10 mouse cellular contexts compared by ENCODE assay signal in the genomic region with DNA sequence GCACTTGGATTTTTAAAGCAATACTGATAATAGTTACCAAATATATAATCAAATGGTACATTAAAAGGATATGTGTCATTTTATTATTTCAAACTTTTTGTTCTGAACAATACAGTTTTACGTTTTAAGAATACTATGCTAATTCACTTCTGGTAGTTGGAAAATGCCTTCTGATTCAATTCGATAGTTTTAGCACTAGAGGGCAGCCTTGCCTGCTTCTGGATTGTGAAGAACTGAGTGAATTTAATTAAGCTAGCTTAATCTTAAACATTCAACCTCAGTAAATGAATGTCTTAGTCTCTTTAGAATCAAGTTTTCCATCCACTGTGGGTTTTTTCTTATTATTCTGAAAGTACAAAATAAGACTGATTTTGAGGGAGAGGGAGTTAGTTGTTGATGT. TPM values are rescaled to one million over a fixed set of nuclear protein-coding genes. Genes with fewer than 3 reads are reported as not detected.
DNase-seq lines count a peak whose midpoint lies in the region; ATAC-seq and TF ChIP-seq lines count a peak whose summit lies in the region.
"Had no signal": no experiment of that assay in that cellular context is flagged by ENCODE, and none has a peak within 500 bp of the region (broad histone marks: within the 10 kb centered on the region; RNA-seq: fewer than 3 reads in every experiment).

No protein-coding gene starts in this region.

- no peaks in the 10 kb centered on the region for H3K4me1 ChIP-seq in lung, postnatal 0 days (ENCODE audit: insufficient read depth, low read depth, low read length)
- H3K4me1 ChIP-seq: heart, embryonic 13.5 days; lung, embryonic 15.5 days had no signal

- ATAC-seq in frontal cortex, adult (ENCODE audit: low TSS enrichment): peak; percentile 74; the same call in 1 of the 2 replicates
- no peak for ATAC-seq in lung, postnatal 0 days

- DNase-seq in frontal cortex, postnatal 14 days (ENCODE audit: low spot score in 2 of 2): no peak
- peak; percentile 74 for DNase-seq in lung, postnatal 0 days (ENCODE audit: low spot score)
- no peak for DNase-seq in lung, adult 18-20 months
- DNase-seq in c-Kit-positive CD71-positive TER-119-negative erythroid progenitor cells, embryonic 14.5 days (ENCODE audit: low read depth): peak; percentile 19
- DNase-seq in retina, embryonic 14.5 days (ENCODE audit: low spot score): peak; percentile 54
- no peak for DNase-seq in gastrocnemius, postnatal 14 days
- no peak for DNase-seq in right cerebral cortex, postnatal 4 days

- no peak for TF ChIP-seq EP300 in lung, postnatal 0 days (IDR thresholded peaks at IDR 0.05)

- no peaks in the 10 kb centered on the region for H3K27me3 ChIP-seq in lung, postnatal 0 days (replicated peaks; ENCODE audit: insufficient read depth, low read length)
- H3K27me3 ChIP-seq: heart, embryonic 13.5 days; lung, embryonic 15.5 days had no signal

- no peaks in the 10 kb centered on the region for H3K9me3 ChIP-seq in lung, postnatal 0 days (ENCODE audit: low read length)
- H3K9me3 ChIP-seq: lung, embryonic 15.5 days had no signal

- no peak overlapping the region for H3K27ac ChIP-seq in lung, postnatal 0 days (ENCODE audit: low read length)
- H3K27ac ChIP-seq: heart, embryonic 13.5 days; lung, embryonic 15.5 days had no signal

- TF ChIP-seq CTCF in lung, postnatal 0 days (IDR thresholded peaks at IDR 0.05): peak; percentile 76

- 36% methylated on average over 2 of the region's 2 CpGs for WGBS in lung, postnatal 0 days

- H3K4me2 ChIP-seq in lung, postnatal 0 days (replicated peaks; ENCODE audit: low read depth, low read length): no peak overlapping the region
- H3K4me2 ChIP-seq: heart, embryonic 13.5 days; lung, embryonic 15.5 days had no signal

- intact Hi-C loops in gastrocnemius, postnatal 14 days (cut with DNase I; ENCODE audit: low total_unique reads): no loop called here

- no peak overlapping the region for H3K4me3 ChIP-seq in lung, postnatal 0 days (ENCODE audit: low read depth, low read length)
- H3K4me3 ChIP-seq: heart, embryonic 13.5 days; lung, embryonic 15.5 days had no signal

- H3K9ac ChIP-seq in lung, postnatal 0 days (replicated peaks; ENCODE audit: low read depth): no peak overlapping the region
- H3K9ac ChIP-seq: heart, embryonic 13.5 days; lung, embryonic 15.5 days had no signal

- no peaks in the 10 kb centered on the region for H3K36me3 ChIP-seq in lung, postnatal 0 days (ENCODE audit: insufficient read depth, low read length)

RNA-seq across cellular contexts. Expression of a gene that starts 31.9 kb away (rescaled TPM):
- 92.3 and 108 TPM in 2 replicates for polyA plus RNA-seq in lung, postnatal 0 days (2015; fragmentation: Nextera tagmentation; extraction: Ambion mirVana)
- total RNA-seq in gastrocnemius, postnatal 14 days (2021): 10 to 100 TPM; 51.3 to 55.8 TPM

RNA-seq across cellular contexts. Expression of a gene that starts 32.0 kb away (rescaled TPM):
- polyA plus RNA-seq in lung, postnatal 0 days (2015; fragmentation: Nextera tagmentation; extraction: Ambion mirVana): 7.2 and 9.3 TPM in 2 replicates
- 1 to 10 TPM; 2.7 TPM for total RNA-seq in gastrocnemius, postnatal 14 days (2021)

RNA-seq across cellular contexts. Expression of a gene that starts 56.1 kb away (rescaled TPM):
- polyA plus RNA-seq in lung, postnatal 0 days (2015; fragmentation: Nextera tagmentation; extraction: Ambion mirVana): 0.11 and 0.14 TPM in 2 replicates
- total RNA-seq in gastrocnemius, postnatal 14 days (2021): not detected

Comparison
In these comparisons a context has a peak if more than half of its experiments do, and no peak if none do; other contexts are left out.
1. DNase-seq: peak in lung, postnatal 0 days (single experiment), c-Kit-positive CD71-positive TER-119-negative erythroid progenitor cells, embryonic 14.5 days (single experiment) and retina, embryonic 14.5 days (single experiment); none in frontal cortex, postnatal 14 days (0 of 2), lung, adult 18-20 months (0 of 2), gastrocnemius, postnatal 14 days (single experiment) and right cerebral cortex, postnatal 4 days (single experiment).